Mouse (Mus musculus): ENCODE measurements around the gene Caln1. TPM values are rescaled to one million over a fixed set of nuclear protein-coding genes. Genes with fewer than 3 reads are reported as not detected.

Gene Caln1
- total RNA-seq, 2 experiments from 2014 or later, result 116 to 124 TPM

GRCm38 (mm10) chr5:130666091-130666490, 296.8 kb downstream of the Caln1 start:
- H3K4me3 ChIP-seq, result no peak overlapping the region
- DNase-seq (ENCODE audit: extremely low spot score in 1 of 2, low spot score in 2 of 2), result peak in 1 of 2 experiments; percentile 25
- intact Hi-C loops (cut with DNase I), result no loop called here
- no peak overlapping the region for H3K27ac ChIP-seq
- no peak for TF ChIP-seq CTCF (IDR thresholded peaks at IDR 0.05)

- TF ChIP-seq CTCF (IDR thresholded peaks at IDR 0.05), result no peak
- DNase-seq (ENCODE audit: extremely low spot score in 1 of 2, low spot score in 2 of 2), result no peak
- intact Hi-C loops (cut with DNase I), result loop anchor here (5.0 to 10.0 kb wide), 3 partner anchors 90 to 218 kb away; no protein-coding TSS in a partner anchor
- Histone ChIP-seq H3K4me3 (no peak overlapping the region), H3K27ac (peak overlapping the region; percentile 37; the same call in 1 of the 2 replicates)
Measured at GRCm38 (mm10) chr5:130672588-130672987, 303.3 kb downstream of the Caln1 start.

DNA sequence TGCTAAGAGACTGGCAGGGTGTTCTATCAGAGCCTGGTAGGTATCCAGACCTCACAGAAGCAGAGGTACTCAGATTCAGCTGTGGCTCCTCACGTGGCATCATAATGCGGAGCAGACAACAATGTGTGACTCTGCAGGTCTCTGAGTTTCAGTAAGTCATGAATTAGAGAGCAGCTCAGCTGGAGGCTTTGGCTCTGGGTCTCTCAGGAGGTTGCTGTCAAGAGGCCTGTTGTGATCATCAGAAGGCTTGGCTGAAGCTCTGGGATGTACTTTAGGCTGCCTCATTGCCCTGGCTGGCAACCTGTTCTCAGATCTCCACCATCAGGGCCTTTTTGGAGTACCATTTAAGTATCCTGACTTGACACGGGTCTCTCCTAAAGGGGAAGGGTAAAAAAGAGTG, 303.8 kb downstream of the Caln1 start:
- TF ChIP-seq CTCF (IDR thresholded peaks at IDR 0.05), result no peak
- intact Hi-C loops (cut with DNase I), result loop anchor here (5.0 to 10.0 kb wide), 3 partner anchors 91 to 218 kb away; no protein-coding TSS in a partner anchor
- DNase-seq (ENCODE audit: extremely low spot score in 1 of 2, low spot score in 2 of 2), result no peak
- Histone ChIP-seq H3K4me3 (no peak overlapping the region), H3K27ac (peak overlapping the region; percentile 37; the same call in 1 of the 2 replicates)

DNA sequence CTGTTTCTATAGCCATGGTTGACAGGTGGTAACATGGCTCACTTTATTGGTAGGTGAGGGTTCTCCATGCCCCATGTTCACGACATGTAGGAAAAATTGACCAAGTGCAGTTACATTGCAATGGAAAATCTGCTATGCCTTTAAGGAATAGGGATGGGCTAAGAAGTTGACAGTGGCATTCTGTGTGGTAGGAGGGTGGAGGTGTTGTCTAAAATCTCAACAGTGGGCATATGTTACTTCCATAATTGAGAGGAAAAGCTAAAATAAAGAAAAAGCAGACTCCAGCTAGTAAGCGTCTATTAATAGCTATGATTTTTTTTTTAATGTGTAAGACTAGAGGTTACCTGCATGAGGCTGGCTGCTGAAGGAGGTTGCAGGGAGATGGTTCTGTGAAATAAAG, 308.6 kb downstream of the Caln1 start:
- intact Hi-C loops (cut with DNase I), result loop anchor here (10.0 kb wide), 1 partner anchor 223 kb away; no protein-coding TSS in a partner anchor
- TF ChIP-seq CTCF (IDR thresholded peaks at IDR 0.05), result no peak
- Histone ChIP-seq H3K27ac (no peak overlapping the region), H3K4me3 (no peak overlapping the region)
- no peak for DNase-seq (ENCODE audit: extremely low spot score in 1 of 2, low spot score in 2 of 2)

- Histone ChIP-seq H3K27ac (no peak overlapping the region), H3K4me3 (no peak overlapping the region)
- intact Hi-C loops (cut with DNase I), result loop anchor here (2.0 kb wide), 1 partner anchor 107 kb away; no protein-coding TSS in a partner anchor
- DNase-seq (ENCODE audit: extremely low spot score in 1 of 2, low spot score in 2 of 2), result peak; percentile 56 to 67
- TF ChIP-seq CTCF (IDR thresholded peaks at IDR 0.05), result no peak
Measured at GRCm38 (mm10) chr5:130685911-130686658, 316.8 kb downstream of the Caln1 start.

GRCm38 (mm10) chr5:130688385-130689138, 319.3 kb downstream of the Caln1 start:
- DNase-seq (ENCODE audit: extremely low spot score in 1 of 2, low spot score in 2 of 2), result no peak
- intact Hi-C loops (cut with DNase I), result no loop called here
- H3K27ac ChIP-seq, result no peak overlapping the region
- no peak for TF ChIP-seq CTCF (IDR thresholded peaks at IDR 0.05)
- H3K4me3 ChIP-seq, result no peak overlapping the region

DNA sequence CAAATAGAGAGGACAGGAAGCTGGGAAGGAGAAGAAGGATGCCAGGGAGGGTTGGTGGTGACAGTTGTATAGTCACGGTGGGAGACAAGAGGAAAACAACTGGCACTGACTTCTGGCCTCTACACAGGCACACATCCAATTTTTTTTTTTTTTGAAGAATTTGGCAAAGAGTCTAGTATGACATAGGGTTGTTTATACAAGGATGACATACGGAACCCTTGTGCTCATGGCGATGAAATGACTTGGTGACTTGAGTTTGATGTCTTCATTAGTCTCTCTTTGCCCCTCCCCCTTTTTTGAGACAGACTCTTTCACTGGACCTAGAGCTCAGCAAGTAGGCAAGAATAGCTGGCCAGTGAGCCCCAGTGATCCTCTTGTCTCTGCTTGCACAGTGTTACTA, 322.1 kb downstream of the Caln1 start:
- no peak for TF ChIP-seq CTCF (IDR thresholded peaks at IDR 0.05)
- intact Hi-C loops (cut with DNase I), result no loop called here
- no peak for DNase-seq (ENCODE audit: extremely low spot score in 1 of 2, low spot score in 2 of 2)

GRCm38 (mm10) chr5:130699476-130699875, 330.2 kb downstream of the Caln1 start:
- intact Hi-C loops (cut with DNase I), result no loop called here
- DNase-seq (ENCODE audit: extremely low spot score in 1 of 2, low spot score in 2 of 2), result no peak
- no peak overlapping the region for H3K27ac ChIP-seq
- TF ChIP-seq CTCF (IDR thresholded peaks at IDR 0.05), result no peak
- H3K4me3 ChIP-seq, result no peak overlapping the region

More for the DNA sequence above, 322.1 kb downstream of the Caln1 start:
- no peak overlapping the region for H3K4me3 ChIP-seq
- H3K27ac ChIP-seq, result no peak overlapping the region

DNA sequence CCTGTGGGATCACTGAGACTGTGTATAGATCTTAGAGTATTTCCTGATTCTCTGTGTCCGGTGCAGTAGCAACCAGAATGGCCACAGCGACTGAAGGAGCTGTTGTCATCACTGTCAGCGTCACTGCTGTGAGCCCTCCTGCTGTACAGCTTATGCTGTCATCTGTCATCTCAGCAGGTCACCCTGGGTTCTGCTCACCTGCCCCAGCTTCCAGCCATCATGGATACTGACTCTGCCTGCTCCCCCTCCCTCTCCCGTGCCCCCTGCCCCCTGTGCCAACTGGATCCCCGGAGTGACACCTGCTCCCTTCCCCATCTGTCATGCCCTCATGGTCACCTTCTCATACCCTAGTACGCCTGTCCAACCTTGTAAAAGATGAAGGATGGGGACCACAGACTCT, 332.5 kb downstream of the Caln1 start:
- TF ChIP-seq CTCF (IDR thresholded peaks at IDR 0.05), result no peak
- no peak overlapping the region for H3K27ac ChIP-seq
- no peak overlapping the region for H3K4me3 ChIP-seq

GRCm38 (mm10) chr5:130702361-130702760, 333.1 kb downstream of the Caln1 start:
- no peak for DNase-seq (ENCODE audit: extremely low spot score in 1 of 2, low spot score in 2 of 2)
- no peak overlapping the region for H3K4me3 ChIP-seq
- intact Hi-C loops (cut with DNase I), result no loop called here
- no peak overlapping the region for H3K27ac ChIP-seq
- TF ChIP-seq CTCF (IDR thresholded peaks at IDR 0.05), result no peak

More for the DNA sequence above, 332.5 kb downstream of the Caln1 start:
- DNase-seq (ENCODE audit: extremely low spot score in 1 of 2, low spot score in 2 of 2), result no peak
- intact Hi-C loops (cut with DNase I), result no loop called here

DNA sequence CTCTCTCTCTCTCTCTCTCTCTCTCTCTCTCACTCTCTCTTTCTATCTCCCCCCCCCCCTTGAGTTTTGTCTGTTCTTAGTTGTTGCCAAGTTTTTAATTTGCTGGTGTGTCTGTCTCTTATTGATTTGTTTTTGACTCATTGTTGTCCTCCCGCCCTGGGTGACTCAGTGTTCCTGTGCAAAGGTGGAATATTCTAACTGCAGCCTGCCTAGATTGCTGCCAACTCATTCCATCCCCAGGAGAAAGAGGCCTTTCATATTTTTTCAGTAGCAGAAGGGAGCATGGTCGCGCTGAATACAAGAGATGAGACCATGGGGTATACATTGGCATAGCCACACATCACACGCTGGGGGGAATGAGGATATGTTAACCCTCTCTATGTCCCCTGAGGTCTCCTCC, 335.6 kb downstream of the Caln1 start:
- intact Hi-C loops (cut with DNase I), result no loop called here
- H3K4me3 ChIP-seq, result no peak overlapping the region
- no peak for TF ChIP-seq CTCF (IDR thresholded peaks at IDR 0.05)
- H3K27ac ChIP-seq, result no peak overlapping the region
- DNase-seq (ENCODE audit: extremely low spot score in 1 of 2, low spot score in 2 of 2), result no peak

- Histone ChIP-seq H3K27ac (no peak overlapping the region), H3K4me3 (no peak overlapping the region)
- no peak for DNase-seq (ENCODE audit: extremely low spot score in 1 of 2, low spot score in 2 of 2)
- TF ChIP-seq CTCF (IDR thresholded peaks at IDR 0.05), result no peak
- intact Hi-C loops (cut with DNase I), result no loop called here
Measured at GRCm38 (mm10) chr5:130706202-130706855, 337.1 kb downstream of the Caln1 start.
